In the genomic region with DNA sequence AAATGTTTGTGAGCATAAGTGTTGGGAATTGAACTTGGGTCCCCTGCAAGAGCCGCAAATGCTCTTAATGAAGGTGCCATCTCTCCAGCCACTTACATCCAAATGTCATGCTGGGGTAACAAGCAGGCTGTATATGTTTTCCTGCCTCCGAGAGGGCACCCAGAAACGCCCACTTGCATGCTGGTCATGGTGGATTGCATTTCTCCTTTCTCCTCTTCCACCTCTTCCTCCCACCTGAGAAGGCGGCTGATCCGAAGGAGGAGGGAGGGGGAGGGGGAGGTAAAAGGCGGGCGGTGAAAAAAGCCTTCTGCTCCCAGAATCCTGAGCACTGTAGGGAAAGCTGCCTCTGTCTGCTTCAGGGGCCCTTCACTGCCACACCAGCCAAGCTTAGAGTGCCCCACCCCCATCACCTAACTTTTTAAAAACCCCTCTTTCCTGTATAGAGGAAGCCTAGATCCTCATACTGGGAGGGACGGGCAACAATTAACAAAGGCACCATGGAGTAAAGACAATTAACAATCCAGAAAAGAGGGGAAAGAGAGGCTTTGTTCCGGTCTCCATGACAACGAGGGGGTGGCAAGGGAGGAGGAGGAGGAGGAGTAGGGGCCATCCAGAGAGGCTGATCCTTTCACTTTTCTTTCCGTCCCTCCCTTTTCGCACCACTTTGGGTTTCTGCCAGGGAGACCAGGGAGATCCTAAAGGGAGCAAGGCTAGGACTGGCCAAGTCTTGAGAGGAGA, we compare ENCODE assay signal across 8 mouse cellular contexts. TPM values are rescaled to one million over a fixed set of nuclear protein-coding genes. Genes with fewer than 3 reads are reported as not detected.
DNase-seq lines count a peak whose midpoint lies in the region; ATAC-seq lines count a peak whose summit lies in the region.

No protein-coding gene starts in this region.

- no peaks in the 10 kb centered on the region for H3K27me3 ChIP-seq in embryonic facial prominence, embryonic 12.5 days
- H3K27me3 ChIP-seq in hindbrain, embryonic 10.5 days (ENCODE audit: insufficient read depth, poor library complexity, severe bottlenecking), result no peaks in the 10 kb centered on the region
- no peaks in the 10 kb centered on the region for H3K27me3 ChIP-seq in stomach, embryonic 14.5 days (ENCODE audit: control insufficient read depth, insufficient read depth, low read length)

- peaks cover 17% of the 10 kb centered on the region; the same call in 1 of the 2 replicates for H3K4me1 ChIP-seq in embryonic facial prominence, embryonic 12.5 days
- H3K4me1 ChIP-seq in hindbrain, embryonic 10.5 days (replicated peaks), result peaks cover 59% of the 10 kb centered on the region
- H3K4me1 ChIP-seq in stomach, embryonic 14.5 days (ENCODE audit: control insufficient read depth, insufficient read depth, low read length), result 0 out of 2 replicates have a peak, but pooled peaks cover 3% of the 10 kb centered on the region

- peak overlapping the region; percentile 19 for H3K9ac ChIP-seq in embryonic facial prominence, embryonic 12.5 days
- 0 out of 2 replicates have a peak overlapping the region, but pooled peaks have one; percentile 22 for H3K9ac ChIP-seq in stomach, embryonic 14.5 days (replicated peaks; ENCODE audit: low read depth, low read length)

- peak overlapping the region; percentile 50; the same call in 1 of the 2 replicates for H3K27ac ChIP-seq in embryonic facial prominence, embryonic 12.5 days
- H3K27ac ChIP-seq in hindbrain, embryonic 10.5 days, result peak overlapping the region; percentile 87
- peak overlapping the region; percentile 10; the same call in 1 of the 2 replicates for H3K27ac ChIP-seq in stomach, embryonic 14.5 days (ENCODE audit: low read length)

- WGBS in embryonic facial prominence, embryonic 12.5 days, result 16% methylated on average over 12 of the region's 12 CpGs
- WGBS in hindbrain, embryonic 10.5 days, result 9% methylated on average over 12 of the region's 12 CpGs
- 12% methylated on average over 12 of the region's 12 CpGs for WGBS in stomach, embryonic 14.5 days

- peak; percentile 36 to 46 for DNase-seq in frontal cortex, postnatal 10 days (ENCODE audit: low spot score in 2 of 2)
- no peak for DNase-seq in frontal cortex, postnatal 25 days (ENCODE audit: low spot score in 2 of 2)
- peak; percentile 79 for DNase-seq in hindbrain, embryonic 10.5 days (ENCODE audit: low spot score)
- DNase-seq in layer of hippocampus, adult 9-11 months, result peak; percentile 66
- DNase-seq in lung, postnatal 4 days, result peak; percentile 49 to 67

- no peaks in the 10 kb centered on the region for H3K9me3 ChIP-seq in embryonic facial prominence, embryonic 12.5 days
- peaks cover 15% of the 10 kb centered on the region for H3K9me3 ChIP-seq in hindbrain, embryonic 10.5 days
- no peaks in the 10 kb centered on the region for H3K9me3 ChIP-seq in stomach, embryonic 14.5 days (ENCODE audit: control insufficient read depth, low read depth, low read length)

- H3K4me3 ChIP-seq in embryonic facial prominence, embryonic 12.5 days, result peak overlapping the region; percentile 21
- H3K4me3 ChIP-seq in hindbrain, embryonic 10.5 days, result peak overlapping the region; percentile 39
- peak overlapping the region; percentile 16 for H3K4me3 ChIP-seq in stomach, embryonic 14.5 days (ENCODE audit: low read depth, low read length)

- H3K4me2 ChIP-seq in embryonic facial prominence, embryonic 12.5 days (replicated peaks), result peak overlapping the region; percentile 43
- H3K4me2 ChIP-seq in stomach, embryonic 14.5 days (replicated peaks; ENCODE audit: low read depth, low read length), result peak overlapping the region; percentile 43

- ATAC-seq in embryonic facial prominence, embryonic 12.5 days (ENCODE audit: insufficient number of reproducible peaks, insufficient read depth, low FRiP score, low TSS enrichment), result peak; percentile 73; the same call in 1 of the 2 replicates
- ATAC-seq in stomach, embryonic 14.5 days (ENCODE audit: insufficient number of reproducible peaks, insufficient read depth, low FRiP score, low read depth), result peak; percentile 77; the same call in 1 of the 2 replicates
- no peak for ATAC-seq in frontal cortex, adult (ENCODE audit: low TSS enrichment)

- no peaks in the 10 kb centered on the region for H3K36me3 ChIP-seq in embryonic facial prominence, embryonic 12.5 days
- 0 out of 2 replicates have a peak, but pooled peaks cover 7% of the 10 kb centered on the region for H3K36me3 ChIP-seq in hindbrain, embryonic 10.5 days
- no peaks in the 10 kb centered on the region for H3K36me3 ChIP-seq in stomach, embryonic 14.5 days (ENCODE audit: control insufficient read depth, insufficient read depth, low read length)

RNA-seq across cellular contexts. Expression of a gene that starts 10.0 kb away (rescaled TPM):
- 9.4 and 9.7 TPM in 2 replicates for polyA plus RNA-seq in embryonic facial prominence, embryonic 12.5 days (2016; fragmentation: Nextera tagmentation; extraction: Ambion mirVana)
- polyA plus RNA-seq in hindbrain, embryonic 10.5 days (2016; fragmentation: Nextera tagmentation; extraction: Ambion mirVana), result 28.3 and 28.4 TPM in 2 replicates
- 8.2 and 8.5 TPM in 2 replicates for polyA plus RNA-seq in stomach, embryonic 14.5 days (2014; fragmentation: Nextera tagmentation; extraction: Ambion mirVana)

Comparison
In these comparisons a context has a peak if more than half of its experiments do, and no peak if none do; other contexts are left out.
1. DNase-seq: peak in frontal cortex, postnatal 10 days (2 of 2), hindbrain, embryonic 10.5 days (single experiment), layer of hippocampus, adult 9-11 months (single experiment) and lung, postnatal 4 days (2 of 2); none in frontal cortex, postnatal 25 days (0 of 2).
2. H3K27ac ChIP-seq: peak in every context shown above with its lines; median percentile 87 in hindbrain, embryonic 10.5 days; 50 in embryonic facial prominence, embryonic 12.5 days; 10 in stomach, embryonic 14.5 days.
3. Peak in every context shown above with its lines, with median percentiles within 50 percentile points of each other: H3K4me3 ChIP-seq.